ENCODE assay signal across 7 mouse cellular contexts in the genomic region with DNA sequence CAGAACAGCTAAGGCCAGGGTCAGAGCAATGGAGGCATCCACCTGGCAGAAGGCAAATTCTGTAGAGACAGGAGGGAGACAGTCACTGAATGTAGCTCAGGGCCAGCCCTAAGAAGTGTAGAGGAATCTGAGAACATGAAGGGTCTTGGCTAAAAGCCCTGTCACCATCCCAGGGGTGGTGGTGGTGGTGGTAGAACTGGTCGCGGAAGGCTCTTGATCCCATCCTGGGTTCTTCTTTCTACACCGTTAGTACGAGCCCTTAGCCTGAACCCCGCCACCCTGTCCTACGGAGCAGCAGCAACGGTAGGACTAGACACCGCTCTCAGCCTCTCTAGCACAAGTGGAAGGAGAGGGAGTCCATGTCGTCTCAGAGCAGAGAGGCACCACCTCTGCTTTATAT.
"Had no signal": no experiment of that assay in that cellular context is flagged by ENCODE, and none has a peak within 500 bp of the region (broad histone marks: within the 10 kb centered on the region; RNA-seq: fewer than 3 reads in every experiment).

No protein-coding gene starts in this region.

- H3K27me3 ChIP-seq: intestine, embryonic 15.5 days; limb, embryonic 13.5 days had no signal

- H3K9ac ChIP-seq: intestine, embryonic 15.5 days; limb, embryonic 13.5 days; liver, embryonic 14.5 days had no signal

- ATAC-seq: intestine, embryonic 15.5 days had no signal

- H3K36me3 ChIP-seq: intestine, embryonic 15.5 days had no signal

- H3K27ac ChIP-seq: intestine, embryonic 15.5 days; limb, embryonic 13.5 days; liver, embryonic 14.5 days had no signal

- H3K4me2 ChIP-seq: intestine, embryonic 15.5 days; limb, embryonic 13.5 days had no signal

- DNase-seq: kidney, adult 8-10 months; left cerebral cortex, postnatal 4 days; lung, postnatal 36 days; thymus, postnatal 36 days had no signal

- H3K9me3 ChIP-seq: intestine, embryonic 15.5 days; limb, embryonic 13.5 days had no signal

- H3K4me3 ChIP-seq: intestine, embryonic 15.5 days; limb, embryonic 13.5 days had no signal
